Mouse (Mus musculus) G1E-ER4 (cell line): ENCODE results near the gene Vps26a. TPM values are rescaled to one million over a fixed set of nuclear protein-coding genes. Genes with fewer than 3 reads are reported as not detected.

ENCODE experiments used
- GATA1 ChIP-seq: IDR thresholded peaks from one replicate; pipeline ENCODE4 v1.8.0; 2012; ENCODE audit warnings: low read length, inconsistent platforms
- polyA plus RNA-seq: library from polyadenylated mRNA; stranded (reverse); fragments of >175 nt; gene quantifications from 2 replicates; pipeline ENCODE4 v1.2.3, GENCODE M21; 2012

Vps26a gene
- polyA plus RNA-seq, 1 experiment = 5.6 TPM

GRCm38 (mm10) chr10:62506019-62506556 is 19.5 kb upstream of the Vps26a start:
- no peak for TF ChIP-seq GATA1

GRCm38 (mm10) chr10:62505224-62505983 is 18.8 kb upstream of the Vps26a start:
- TF ChIP-seq GATA1 = no peak

GRCm38 (mm10) chr10:62503836-62504628 is 17.4 kb upstream of the Vps26a start:
- no peak for TF ChIP-seq GATA1

- peak; percentile 23 for TF ChIP-seq GATA1
Measured at GRCm38 (mm10) chr10:62503353-62503752, 16.7 kb upstream of the Vps26a start.

GRCm38 (mm10) chr10:62501951-62502350 is 15.3 kb upstream of the Vps26a start:
- TF ChIP-seq GATA1 = no peak

- TF ChIP-seq GATA1 = no peak
Measured at GRCm38 (mm10) chr10:62500916-62501615, 14.5 kb upstream of the Vps26a start.

GRCm38 (mm10) chr10:62500088-62500915 is 13.7 kb upstream of the Vps26a start:
- TF ChIP-seq GATA1 = no peak

- no peak for TF ChIP-seq GATA1
Measured at GRCm38 (mm10) chr10:62488266-62488665, 1.7 kb upstream of the Vps26a start.

- no peak for TF ChIP-seq GATA1
Measured at GRCm38 (mm10) chr10:62485878-62486582, 575 bp downstream of the Vps26a start.

- TF ChIP-seq GATA1 = no peak
Measured at GRCm38 (mm10) chr10:62481108-62481852, 5.3 kb downstream of the Vps26a start.

GRCm38 (mm10) chr10:62476980-62477379 is 9.6 kb downstream of the Vps26a start:
- no peak for TF ChIP-seq GATA1

- TF ChIP-seq GATA1 = no peak
Measured at GRCm38 (mm10) chr10:62474944-62475343, 11.7 kb downstream of the Vps26a start.

GRCm38 (mm10) chr10:62471105-62471504 is 15.5 kb downstream of the Vps26a start:
- TF ChIP-seq GATA1 = no peak

GRCm38 (mm10) chr10:62469736-62470135 is 16.9 kb downstream of the Vps26a start:
- no peak for TF ChIP-seq GATA1

GRCm38 (mm10) chr10:62461321-62461720 is 25.3 kb downstream of the Vps26a start:
- no peak for TF ChIP-seq GATA1
